Mouse (Mus musculus) heart, embryonic 11.5 days (tissue): Measurements from ENCODE around the gene Gm16513. TPM values are rescaled to one million over a fixed set of nuclear protein-coding genes. Genes with fewer than 3 reads are reported as not detected.
"Not testable (repeated sequence)": the region's sequence is repeated elsewhere in the genome, so short reads cannot be mapped to it uniquely, and the experiment has no call there.

ENCODE experiments used
- ATAC-seq: fragments of 200-750 bp; cut with Nextera tagmentation; replicated peaks from 2 replicates; pipeline ENCODE4 v1.8.0; 2017; ENCODE audit warnings: moderate library complexity; ENCODE audit not compliant: insufficient number of reproducible peaks, low FRiP score, low TSS enrichment
- H3K27ac ChIP-seq: fragments of 300-500 bp; sonication (generic); 2 replicates; pipeline ENCODE4 v1.5.1; 2014; ENCODE audit warnings: mild to moderate bottlenecking, low read depth, low read length
- H3K27me3 ChIP-seq: fragments of 300-500 bp; sonication (generic); 2 replicates; pipeline ENCODE4 v1.6.1; 2014; ENCODE audit warnings: mild to moderate bottlenecking, low read length, mixed read lengths; ENCODE audit not compliant: control insufficient read depth, insufficient read depth
- H3K36me3 ChIP-seq: fragments of 300-500 bp; sonication (generic); 2 replicates; pipeline ENCODE4 v1.6.1; 2014; ENCODE audit warnings: mild to moderate bottlenecking, low read length, moderate library complexity, mixed read lengths; ENCODE audit not compliant: control insufficient read depth, insufficient read depth
- H3K4me1 ChIP-seq: fragments of 300-500 bp; sonication (generic); 2 replicates; pipeline ENCODE4 v1.6.1; 2014; ENCODE audit warnings: low read length; ENCODE audit not compliant: control insufficient read depth, insufficient read depth
- H3K4me2 ChIP-seq: fragments of 300-500 bp; sonication (generic); 2 replicates; pipeline ENCODE4 v1.6.1; 2014; ENCODE audit warnings: mild to moderate bottlenecking, moderate library complexity
- H3K4me3 ChIP-seq: fragments of 300-500 bp; sonication (generic); 2 replicates; pipeline ENCODE4 v1.5.1; 2014; ENCODE audit warnings: low read depth, low read length
- H3K9ac ChIP-seq: fragments of 300-500 bp; sonication (generic); 2 replicates; pipeline ENCODE4 v1.6.1; 2014; ENCODE audit warnings: mild to moderate bottlenecking, low read depth, low read length, moderate library complexity
- H3K9me3 ChIP-seq: fragments of 300-500 bp; sonication (generic); replicated peaks from 2 replicates; pipeline ENCODE4 v1.6.1; 2016; ENCODE audit warnings: low read length; ENCODE audit not compliant: control insufficient read depth
- WGBS: fragments of 180-500 bp; shearing (Covaris S2); extraction: QIAGEN DNeasy Blood & Tissue Kit; methylation state at CpG from one replicate; pipeline ENCODE4 v1.1.7; 2014; ENCODE audit not compliant: insufficient replicate concordance; 5-methylcytosine and 5-hydroxymethylcytosine counted together
- polyA plus RNA-seq: library from polyadenylated mRNA; unstranded; fragments of >200 nt; fragmentation: Nextera tagmentation; extraction: Ambion mirVana; gene quantifications from 2 replicates; pipeline ENCODE4 v1.2.1, GENCODE M21; 2014

Gene Gm16513
- polyA plus RNA-seq = not detected in 2 replicates

DNA sequence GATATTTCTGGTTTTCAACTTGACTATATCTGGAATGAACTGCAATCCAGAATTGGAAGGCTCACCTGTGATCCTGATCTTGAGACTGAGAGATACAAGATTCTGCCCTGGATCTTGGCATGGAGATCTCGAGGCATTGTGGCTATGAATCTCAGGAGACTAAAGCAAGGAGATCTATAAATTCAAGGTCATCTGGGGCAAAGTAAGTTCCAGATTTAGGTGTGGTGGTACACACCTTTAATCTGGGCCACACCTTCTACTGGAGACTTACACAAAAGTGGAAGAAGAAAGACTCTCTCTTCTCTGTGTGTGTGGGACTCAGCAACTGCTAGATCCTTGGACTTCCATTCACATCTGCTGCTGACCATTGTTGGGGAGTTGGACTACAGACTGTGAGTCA, at the start of gene Gm16513:
Gm16513 (plus strand) TSS at position 301 of the 400 bp plus-strand sequence.
- H3K9me3 ChIP-seq, H3K4me3 ChIP-seq: not testable (repeated sequence)

More for the DNA sequence above, at the start of gene Gm16513:
- not testable (repeated sequence) for H3K9ac ChIP-seq, H3K27ac ChIP-seq, H3K36me3 ChIP-seq, H3K27me3 ChIP-seq, ATAC-seq, H3K4me1 ChIP-seq, H3K4me2 ChIP-seq
- no CpG with 5 or more reads among the region's 1 CpGs for WGBS

Other genes with a start within 250 kb of the Gm16513 start
- gene Gm6367, start 194.0 kb upstream of the Gm16513 start, polyA plus RNA-seq = not detected in 2 replicates
- not detected in 2 replicates for gene Gm7942, start 75.7 kb upstream of the Gm16513 start, polyA plus RNA-seq
- gene Gm10424, start 90.1 kb downstream of the Gm16513 start, polyA plus RNA-seq = not detected in 2 replicates
- not detected in 2 replicates for gene Gm3259, start 123.3 kb downstream of the Gm16513 start, polyA plus RNA-seq